Mouse (Mus musculus) heart, postnatal 4 days (tissue): ENCODE results near the gene Zg16. TPM values are rescaled to one million over a fixed set of nuclear protein-coding genes. Genes with fewer than 3 reads are reported as not detected.

ENCODE experiments used
- microRNA-seq, 2 experiments: library from miRNA; unstranded; fragments of <30 nt; microRNA quantifications; one replicate each; pipeline ENCODE4 v1.2.0; 2021 to 2022
- total RNA-seq, 2 experiments: library from RNA; stranded (reverse); gene quantifications; 2 replicates each; pipeline ENCODE4 v1.2.3; 2021

Zg16 gene
- total RNA-seq, 2 experiments from 2014 or later = not detected

Small RNA genes within 50 kb of the gene (microRNA-seq; reads per million reads assigned to microRNA genes)
- 0 reads per million in 2 experiments for gene Gm44343

Other genes with a start within 250 kb of the Zg16 start
- gene Doc2a, start 239.9 kb downstream of the Zg16 start, total RNA-seq = not detected
- gene Hirip3, start 225.4 kb downstream of the Zg16 start, total RNA-seq = 10 to 100 TPM; 22.8 to 26.1 TPM
- gene Ino80e, start 225.0 kb downstream of the Zg16 start, total RNA-seq = 10 to 100 TPM; 33.5 to 34.1 TPM
- gene Taok2, start 202.6 kb downstream of the Zg16 start, total RNA-seq = 10 to 100 TPM; 65.0 to 66.5 TPM
- 10 to 100 TPM; 12.9 to 14.7 TPM for gene Tmem219, start 164.4 kb downstream of the Zg16 start, total RNA-seq
- 10 to 100 TPM; 10.4 to 10.7 TPM for gene Kctd13, start 158.4 kb downstream of the Zg16 start, total RNA-seq
- gene Asphd1, start 137.7 kb downstream of the Zg16 start, total RNA-seq = under 1 TPM in 1 of 2 experiments, not detected in 1; 0.36 TPM
- gene Sez6l2, start 136.8 kb downstream of the Zg16 start, total RNA-seq = 10 to 100 TPM; 18.6 to 21.2 TPM
- gene Cdipt, start 111.4 kb downstream of the Zg16 start, total RNA-seq = 10 to 100 TPM; 69.2 to 72.1 TPM
- under 1 TPM; 0.24 to 0.29 TPM for gene Cdiptos, start 111.2 kb downstream of the Zg16 start, total RNA-seq
- 10 to 100 TPM; 27.2 to 28.4 TPM for gene Mvp, start 72.7 kb downstream of the Zg16 start, total RNA-seq
- 1 to 10 TPM; 1.2 to 1.9 TPM for gene Pagr1b, start 70.8 kb downstream of the Zg16 start, total RNA-seq
- 10 to 100 TPM; 10.4 to 14.8 TPM for gene Pagr1a, start 70.0 kb downstream of the Zg16 start, total RNA-seq
- 10 to 100 TPM; 10.0 to 18.2 TPM for gene Gm42742, start 66.2 kb downstream of the Zg16 start, total RNA-seq
- 1 to 10 TPM; 1.6 to 2.0 TPM for gene Prrt2, start 66.1 kb downstream of the Zg16 start, total RNA-seq
- gene Maz, start 60.3 kb downstream of the Zg16 start, total RNA-seq = 100 to 1,000 TPM; 152 TPM
- gene Kif22, start 44.9 kb downstream of the Zg16 start, total RNA-seq = 10 to 100 TPM; 43.2 to 48.6 TPM
- gene AI467606, start 4.0 kb upstream of the Zg16 start, total RNA-seq = under 1 TPM; 0.71 to 0.74 TPM
- gene Qprt, start 34.9 kb upstream of the Zg16 start, total RNA-seq = under 1 TPM; 0.19 to 0.20 TPM
- under 1 TPM; 0.38 to 0.67 TPM for gene Spn, start 50.5 kb upstream of the Zg16 start, total RNA-seq
- gene Cd2bp2, start 108.7 kb upstream of the Zg16 start, total RNA-seq = 10 to 100 TPM; 57.3 to 57.7 TPM
- 10 to 100 TPM; 41.0 to 42.5 TPM for gene Tbc1d10b, start 121.1 kb upstream of the Zg16 start, total RNA-seq
- 10 to 100 TPM in 1 of 2 experiments, 1 to 10 TPM in 1; 3.1 to 33.0 TPM for gene Mylpf, start 121.6 kb upstream of the Zg16 start, total RNA-seq
- 10 to 100 TPM in 1 of 2 experiments, 1 to 10 TPM in 1; 9.2 to 10.8 TPM for gene Zfp553, start 145.7 kb upstream of the Zg16 start, total RNA-seq
- 10 to 100 TPM; 11.2 to 12.1 TPM for gene Sept1, start 145.8 kb upstream of the Zg16 start, total RNA-seq
- gene Zfp771, start 156.9 kb upstream of the Zg16 start, total RNA-seq = 10 to 100 TPM; 11.6 to 14.2 TPM
- gene Dctpp1, start 173.4 kb upstream of the Zg16 start, total RNA-seq = 10 to 100 TPM; 62.0 to 64.5 TPM
- gene Sephs2, start 186.7 kb upstream of the Zg16 start, total RNA-seq = 10 to 100 TPM; 44.2 to 45.7 TPM
- gene Itgal, start 208.9 kb upstream of the Zg16 start, total RNA-seq = 1 to 10 TPM; 2.3 TPM